Mouse (Mus musculus) lung, embryonic 14.5 days (tissue): Measurements from ENCODE around the gene Prkce. TPM values are rescaled to one million over a fixed set of nuclear protein-coding genes. Genes with fewer than 3 reads are reported as not detected.

ENCODE experiments used
- ATAC-seq: fragments of 200-750 bp; cut with Nextera tagmentation; 2 replicates; pipeline ENCODE4 v1.8.0; 2017; ENCODE audit warnings: mild to moderate bottlenecking, moderate TSS enrichment, moderate library complexity; ENCODE audit not compliant: insufficient read depth
- DNase-seq: peaks from one replicate; pipeline ENCODE4 v3.0.0-alpha.2; 2015
- H3K27ac ChIP-seq: fragments of 300-500 bp; sonication (generic); 2 replicates; pipeline ENCODE4 v1.5.1; 2014; ENCODE audit warnings: low read depth, mild to moderate bottlenecking, moderate library complexity
- H3K27me3 ChIP-seq: fragments of 300-500 bp; sonication (generic); 2 replicates; pipeline ENCODE4 v1.6.1; 2014; ENCODE audit warnings: low read length, control low read depth; ENCODE audit not compliant: insufficient read depth
- H3K36me3 ChIP-seq: fragments of 300-500 bp; sonication (generic); 2 replicates; pipeline ENCODE4 v1.6.1; 2014; ENCODE audit warnings: control low read depth; ENCODE audit not compliant: insufficient read depth
- H3K4me1 ChIP-seq: fragments of 300-500 bp; sonication (generic); 2 replicates; pipeline ENCODE4 v1.6.1; 2014; ENCODE audit warnings: antibody characterized with exemption, control low read depth; ENCODE audit not compliant: insufficient read depth
- H3K4me2 ChIP-seq: fragments of 300-500 bp; sonication (generic); 2 replicates; pipeline ENCODE4 v1.6.1; 2014; ENCODE audit warnings: mild to moderate bottlenecking
- H3K4me3 ChIP-seq: fragments of 300-500 bp; sonication (generic); 2 replicates; pipeline ENCODE4 v1.5.1; 2014; ENCODE audit warnings: low read depth, low read length
- H3K9ac ChIP-seq: fragments of 300-500 bp; sonication (generic); 2 replicates; pipeline ENCODE4 v1.6.1; 2014
- H3K9me3 ChIP-seq: fragments of 300-500 bp; sonication (generic); 2 replicates; pipeline ENCODE4 v1.6.1; 2016; ENCODE audit warnings: low read depth, low read length, control low read depth
- CTCF ChIP-seq: IDR thresholded peaks from 2 replicates; pipeline ENCODE4 v1.5.1; 2016; ENCODE audit warnings: antibody characterized with exemption, low read depth
- WGBS: fragments of 180-500 bp; shearing (Covaris S2); extraction: QIAGEN DNeasy Blood & Tissue Kit; methylation state at CpG from one replicate; pipeline ENCODE4 v1.1.7; 2014; 5-methylcytosine and 5-hydroxymethylcytosine counted together
- polyA plus RNA-seq: library from polyadenylated mRNA; unstranded; fragments of >200 nt; fragmentation: Nextera tagmentation; extraction: Ambion mirVana; gene quantifications from 2 replicates; pipeline ENCODE4 v1.2.1, GENCODE M21; 2014

The Prkce gene
- polyA plus RNA-seq, 1 experiment from 2014 or later: 10.1 TPM

DNA sequence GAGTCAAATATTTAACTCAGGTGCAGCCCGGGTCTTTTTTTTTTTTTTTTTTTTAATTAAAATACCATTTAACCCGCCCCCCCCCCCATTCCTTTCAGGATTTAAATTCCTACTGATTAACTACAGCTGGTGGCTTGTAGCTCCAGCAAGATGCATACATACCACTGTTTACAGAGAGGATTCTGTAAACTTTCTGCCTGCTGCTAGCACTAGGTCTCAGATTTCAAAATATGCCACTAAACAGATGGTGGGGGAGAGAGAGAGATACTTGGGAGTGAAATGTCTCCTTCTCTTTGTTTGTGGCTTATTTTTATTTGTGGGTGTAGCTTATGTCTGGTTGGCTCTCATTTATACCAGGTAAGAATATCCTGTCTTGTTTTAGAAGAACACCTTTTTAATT lies 215.3 kb downstream of the Prkce start:
- WGBS: 12% methylated on average over 2 of the region's 2 CpGs
- Histone ChIP-seq H3K27ac (no peak overlapping the region), H3K9me3 (no peaks in the 10 kb centered on the region), H3K4me1 (peaks cover 8% of the 10 kb centered on the region; the same call in 1 of the 2 replicates), H3K9ac (no peak overlapping the region), H3K36me3 (no peaks in the 10 kb centered on the region), H3K4me3 (no peak overlapping the region), H3K4me2 (no peak overlapping the region), H3K27me3 (no peaks in the 10 kb centered on the region)
- TF ChIP-seq CTCF: no peak
- ATAC-seq (peak; percentile 71; the same call in 1 of the 2 replicates), DNase-seq (peak; percentile 54)

DNA sequence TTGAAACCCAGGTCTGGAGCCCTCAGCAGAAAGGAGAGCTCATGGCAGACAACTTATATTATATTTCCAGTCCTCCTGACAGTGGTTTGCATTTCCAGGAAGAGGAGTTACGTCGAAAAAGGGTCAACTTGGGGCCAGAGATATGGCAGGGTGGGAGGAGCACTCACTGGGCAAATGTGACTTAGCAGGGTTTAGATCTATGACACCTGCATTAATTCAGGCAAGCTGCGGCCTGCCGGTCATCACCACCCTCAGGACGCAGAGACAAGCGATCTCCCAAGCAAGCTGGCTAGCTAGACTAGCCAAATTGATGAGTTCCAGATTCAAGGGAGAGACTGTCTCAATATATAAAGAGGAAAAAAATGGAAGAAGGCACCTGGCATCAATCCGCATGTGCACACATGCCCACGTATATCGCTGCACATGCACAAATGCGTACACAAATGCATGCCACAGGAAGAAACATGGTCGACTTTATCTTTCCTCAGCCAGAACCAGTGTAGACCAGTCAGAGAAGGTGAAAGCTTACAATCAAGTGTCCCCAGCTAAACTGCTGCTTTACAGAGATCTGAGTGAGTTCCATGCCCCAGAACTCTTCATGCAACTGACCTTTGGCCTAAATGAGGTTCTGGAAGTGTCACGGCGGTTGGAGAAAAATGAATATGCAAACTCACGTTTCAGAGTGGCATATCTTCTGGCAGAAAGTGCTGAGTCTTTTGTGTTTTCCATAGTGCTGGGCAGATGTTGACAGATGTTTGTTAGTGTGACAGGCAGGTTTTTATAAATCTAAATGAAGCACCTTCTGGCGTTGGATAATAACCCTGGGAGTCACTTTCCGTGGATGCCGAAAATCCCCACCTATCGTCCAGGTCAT lies 216.4 kb downstream of the Prkce start:
- H3K27ac ChIP-seq: no peak overlapping the region

DNA sequence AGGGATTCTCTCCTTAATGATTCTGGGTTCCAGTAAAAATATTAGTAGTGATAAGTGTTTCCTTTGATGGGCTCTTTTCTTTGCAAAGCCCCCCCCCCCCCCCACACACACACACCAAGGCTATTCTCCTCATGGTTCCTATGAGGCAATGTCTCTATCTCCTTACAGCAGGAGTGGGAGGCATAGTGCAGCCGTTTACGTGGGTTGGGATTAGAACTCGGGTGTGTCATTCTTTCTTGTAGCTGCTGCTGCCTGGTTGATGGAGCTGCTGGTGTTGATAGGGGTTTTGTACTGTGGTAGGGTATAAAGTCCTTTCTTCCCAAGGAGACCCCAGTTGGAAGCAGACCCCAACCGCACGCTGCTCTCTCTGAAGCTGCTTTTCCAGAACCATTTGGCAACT lies 224.9 kb downstream of the Prkce start:
- no peak overlapping the region for H3K4me3 ChIP-seq
- H3K27ac ChIP-seq: no peak overlapping the region
- H3K4me2 ChIP-seq: no peak overlapping the region
- no peak for TF ChIP-seq CTCF
- no peaks in the 10 kb centered on the region for H3K36me3 ChIP-seq
- H3K9me3 ChIP-seq: no peaks in the 10 kb centered on the region
- H3K9ac ChIP-seq: no peak overlapping the region
- no peaks in the 10 kb centered on the region for H3K27me3 ChIP-seq
- H3K4me1 ChIP-seq: no peaks in the 10 kb centered on the region
- no peak for ATAC-seq
- WGBS: 85% methylated on average over 5 of the region's 5 CpGs
- DNase-seq: no peak

More for the DNA sequence above, 216.4 kb downstream of the Prkce start:
- Histone ChIP-seq H3K36me3 (no peaks in the 10 kb centered on the region), H3K27me3 (no peaks in the 10 kb centered on the region), H3K9ac (no peak overlapping the region), H3K9me3 (no peaks in the 10 kb centered on the region), H3K4me3 (no peak overlapping the region), H3K4me2 (no peak overlapping the region), H3K4me1 (peaks cover 8% of the 10 kb centered on the region; the same call in 1 of the 2 replicates)
- ATAC-seq (no peak), DNase-seq (no peak)
- TF ChIP-seq CTCF: no peak
- 51% methylated on average over 18 of the region's 18 CpGs for WGBS

DNA sequence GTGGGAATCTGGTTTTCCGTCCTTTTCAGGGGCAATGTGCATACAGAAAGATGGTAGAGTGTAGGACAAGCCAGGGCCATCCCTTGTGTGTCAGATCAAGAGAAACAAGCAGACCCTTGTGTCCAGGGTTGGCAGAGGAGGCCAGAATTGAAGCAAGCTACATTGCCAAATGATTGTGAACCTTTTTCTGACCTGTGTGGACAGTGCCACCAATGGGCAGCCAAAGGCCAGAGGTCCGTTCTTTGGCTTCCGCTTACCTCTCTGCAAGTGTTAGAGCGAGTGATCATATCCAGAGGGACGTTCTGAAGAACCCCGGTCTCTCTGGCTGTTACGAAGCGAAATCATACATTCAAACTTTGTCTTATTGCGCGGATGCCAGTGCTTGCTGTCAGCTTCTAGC lies 225.6 kb downstream of the Prkce start:
- no peak for DNase-seq
- no peak overlapping the region for H3K9ac ChIP-seq
- H3K4me3 ChIP-seq: no peak overlapping the region
- no peak for TF ChIP-seq CTCF
- H3K36me3 ChIP-seq: no peaks in the 10 kb centered on the region
- WGBS: 90% methylated on average over 10 of the region's 10 CpGs
- H3K9me3 ChIP-seq: no peaks in the 10 kb centered on the region
- H3K27me3 ChIP-seq: no peaks in the 10 kb centered on the region
- H3K27ac ChIP-seq: no peak overlapping the region
- H3K4me2 ChIP-seq: no peak overlapping the region
- H3K4me1 ChIP-seq: no peaks in the 10 kb centered on the region
- no peak for ATAC-seq

DNA sequence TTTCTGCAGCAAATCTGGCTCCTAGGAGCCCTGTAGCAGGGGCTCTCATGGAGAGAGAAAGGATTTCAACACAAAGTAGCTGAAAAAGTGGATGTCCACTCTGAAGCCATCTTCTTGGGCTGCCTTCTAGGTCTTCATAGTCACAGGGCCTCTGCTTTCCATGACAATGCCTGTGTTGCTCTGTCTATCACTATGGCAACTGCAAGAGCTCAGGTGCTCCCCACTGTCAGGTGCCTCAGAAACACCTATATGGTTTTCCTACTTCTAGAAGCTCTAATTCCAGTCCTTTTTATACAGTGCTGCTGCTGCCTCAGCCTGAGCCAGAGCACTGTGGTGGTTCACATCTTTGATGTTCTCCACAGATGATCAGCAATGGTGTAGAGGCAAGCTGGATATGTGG lies 229.5 kb downstream of the Prkce start:
- Histone ChIP-seq H3K9ac (no peak overlapping the region), H3K4me2 (no peak overlapping the region), H3K4me3 (no peak overlapping the region), H3K9me3 (no peaks in the 10 kb centered on the region), H3K36me3 (no peaks in the 10 kb centered on the region), H3K27ac (no peak overlapping the region), H3K4me1 (no peaks in the 10 kb centered on the region), H3K27me3 (no peaks in the 10 kb centered on the region)
- DNase-seq (no peak), ATAC-seq (no peak)
- no peak for TF ChIP-seq CTCF

DNA sequence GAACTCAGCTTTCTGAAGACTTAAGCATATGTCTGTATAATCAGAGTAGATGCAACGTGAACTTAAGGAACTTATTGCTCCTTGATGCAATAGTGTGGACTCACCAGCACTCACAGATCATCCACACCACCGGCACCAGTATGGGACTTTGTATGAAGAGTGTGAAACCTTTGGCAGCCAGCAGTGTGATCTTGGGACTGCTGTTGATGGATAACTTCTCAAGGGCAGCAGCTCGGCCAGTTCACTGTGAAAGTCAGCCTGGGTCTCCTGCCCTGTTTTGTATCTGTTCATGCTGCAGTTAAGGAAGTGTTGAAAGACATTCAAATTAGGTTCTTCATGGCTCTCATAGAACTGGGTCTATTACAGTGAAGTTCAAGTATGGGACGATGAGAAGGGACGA lies 230.1 kb downstream of the Prkce start:
- Histone ChIP-seq H3K27ac (no peak overlapping the region), H3K4me2 (no peak overlapping the region), H3K36me3 (no peaks in the 10 kb centered on the region), H3K9ac (no peak overlapping the region), H3K9me3 (no peaks in the 10 kb centered on the region), H3K4me3 (no peak overlapping the region), H3K27me3 (no peaks in the 10 kb centered on the region), H3K4me1 (no peaks in the 10 kb centered on the region)
- TF ChIP-seq CTCF: no peak
- ATAC-seq (no peak), DNase-seq (no peak)
- 60% methylated on average over 5 of the region's 5 CpGs for WGBS

DNA sequence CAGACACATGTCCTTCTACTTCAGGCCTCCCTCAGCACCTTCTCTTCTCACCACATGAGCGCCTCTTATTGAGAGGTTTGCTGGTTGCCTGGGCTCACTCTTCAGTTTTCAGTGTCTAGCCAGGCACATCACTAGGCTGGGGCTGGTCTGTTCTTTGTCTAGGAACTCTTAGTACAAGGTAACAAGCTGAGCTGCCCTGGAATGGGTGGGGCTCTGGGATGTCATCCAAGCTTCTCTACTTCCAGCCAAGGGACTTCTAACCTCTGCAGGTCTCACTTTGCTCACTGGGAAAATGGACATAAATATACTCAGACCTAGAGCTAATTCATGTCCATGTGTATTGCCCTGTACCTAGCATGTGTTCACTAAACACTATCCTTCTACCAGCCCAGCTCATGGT lies 230.6 kb downstream of the Prkce start:
- H3K4me3 ChIP-seq: no peak overlapping the region
- no peak for TF ChIP-seq CTCF
- H3K27ac ChIP-seq: no peak overlapping the region
- H3K9ac ChIP-seq: no peak overlapping the region
- no peaks in the 10 kb centered on the region for H3K4me1 ChIP-seq
- DNase-seq (no peak), ATAC-seq (no peak)
- H3K9me3 ChIP-seq: no peaks in the 10 kb centered on the region
- no peaks in the 10 kb centered on the region for H3K27me3 ChIP-seq
- H3K4me2 ChIP-seq: no peak overlapping the region
- no peaks in the 10 kb centered on the region for H3K36me3 ChIP-seq
- 96% methylated on average over 1 of the region's 1 CpGs for WGBS
